32 mouse cellular contexts compared by ENCODE assay signal in the genomic region with DNA sequence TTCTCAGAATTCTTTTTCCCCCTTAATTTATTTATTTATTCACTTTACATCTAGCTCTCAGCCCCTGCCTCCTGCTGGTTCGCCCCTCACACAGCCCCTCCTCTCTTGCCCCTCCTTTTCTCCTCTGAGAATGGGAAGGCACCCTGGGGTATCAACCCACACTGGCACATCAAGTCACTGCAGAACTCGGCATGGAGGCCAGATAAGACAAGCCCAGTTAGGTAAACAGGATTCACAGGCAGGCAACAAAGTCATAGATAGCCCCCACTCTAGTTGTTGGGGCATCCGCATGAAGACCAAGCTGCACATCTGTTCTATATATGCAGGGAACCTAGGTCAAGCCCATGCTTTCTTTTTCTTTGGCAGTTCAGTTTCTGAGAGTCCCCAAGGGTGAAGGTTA. TPM values are rescaled to one million over a fixed set of nuclear protein-coding genes. Genes with fewer than 3 reads are reported as not detected.
"Had no signal": no experiment of that assay in that cellular context is flagged by ENCODE, and none has a peak within 500 bp of the region (broad histone marks: within the 10 kb centered on the region; RNA-seq: fewer than 3 reads in every experiment).

No protein-coding gene starts in this region.

- H3K9me3 ChIP-seq: embryonic facial prominence, embryonic 10.5 days; embryonic facial prominence, embryonic 12.5 days; embryonic facial prominence, embryonic 13.5 days; embryonic facial prominence, embryonic 15.5 days; forebrain, embryonic 10.5 days; forebrain, embryonic 12.5 days; forebrain, embryonic 13.5 days; forebrain, embryonic 15.5 days had no signal

- H3K4me3 ChIP-seq: embryonic facial prominence, embryonic 10.5 days; embryonic facial prominence, embryonic 12.5 days; embryonic facial prominence, embryonic 13.5 days; embryonic facial prominence, embryonic 15.5 days; erythroblast, embryonic 14.5 days; forebrain, embryonic 10.5 days; forebrain, embryonic 12.5 days; forebrain, embryonic 13.5 days; forebrain, embryonic 15.5 days; gastrocnemius, adult 2 months; heart, adult 2 months had no signal

- H3K27me3 ChIP-seq: embryonic facial prominence, embryonic 12.5 days; embryonic facial prominence, embryonic 13.5 days; embryonic facial prominence, embryonic 15.5 days; forebrain, embryonic 12.5 days; forebrain, embryonic 13.5 days; forebrain, embryonic 15.5 days had no signal

- H3K9ac ChIP-seq: embryonic facial prominence, embryonic 12.5 days; embryonic facial prominence, embryonic 13.5 days; embryonic facial prominence, embryonic 15.5 days; forebrain, embryonic 12.5 days; forebrain, embryonic 13.5 days; forebrain, embryonic 15.5 days; forebrain, postnatal 0 days had no signal

- H3K4me2 ChIP-seq: embryonic facial prominence, embryonic 12.5 days; embryonic facial prominence, embryonic 13.5 days; embryonic facial prominence, embryonic 15.5 days; forebrain, embryonic 12.5 days; forebrain, embryonic 13.5 days; forebrain, embryonic 15.5 days had no signal

- H3K4me1 ChIP-seq: embryonic facial prominence, embryonic 12.5 days; embryonic facial prominence, embryonic 13.5 days; embryonic facial prominence, embryonic 15.5 days; forebrain, embryonic 12.5 days; forebrain, embryonic 13.5 days; forebrain, embryonic 15.5 days had no signal

- ATAC-seq: forebrain, embryonic 13.5 days; forebrain, embryonic 14.5 days; forebrain, embryonic 15.5 days; forebrain, embryonic 16.5 days; forebrain, postnatal 0 days had no signal

- DNase-seq: cerebellum, adult 8-10 months; cerebellum, adult 9-10 months; cerebellum, adult 9-11 months; cerebellum, postnatal 10 days; cerebellum, postnatal 14 days; cerebellum, postnatal 25 days; cerebellum, postnatal 36 days; embryo, embryonic 11 days; forebrain, postnatal 0 days; gastrocnemius, adult 2 months; gastrocnemius, postnatal 10 days; gastrocnemius, postnatal 14 days; gastrocnemius, postnatal 25 days; gastrocnemius, postnatal 36 days; heart, adult 11 months; heart, adult 18-20 months; heart, adult 2 months had no signal

- H3K27ac ChIP-seq: embryonic facial prominence, embryonic 10.5 days; embryonic facial prominence, embryonic 12.5 days; embryonic facial prominence, embryonic 13.5 days; embryonic facial prominence, embryonic 15.5 days; forebrain, embryonic 10.5 days; forebrain, embryonic 12.5 days; forebrain, embryonic 13.5 days; forebrain, embryonic 15.5 days; gastrocnemius, adult 2 months; heart, adult 2 months had no signal

RNA-seq across cellular contexts. Expression of a gene that starts 46.6 kb away (rescaled TPM):
- total RNA-seq: gastrocnemius, adult 18-20 months; gastrocnemius, adult 2 months; gastrocnemius, adult 8-10 months; gastrocnemius, postnatal 10 days; gastrocnemius, postnatal 14 days; gastrocnemius, postnatal 25 days; gastrocnemius, postnatal 36 days; gastrocnemius, postnatal 4 days had no signal
- polyA plus RNA-seq: erythroblast, embryonic 14.5 days; gonadal fat pad, adult 2 months had no signal
